Mouse (Mus musculus) CH12.LX (cell line): ENCODE data around the gene Akap5.

Experiments
- MEF2A ChIP-seq: IDR thresholded peaks from 2 replicates; pipeline ENCODE4 v1.6.1; 2014; ENCODE audit warnings: low read depth, mild to moderate bottlenecking, inconsistent platforms, low read length, improper control_type of control experiment, borderline replicate concordance
- NRF1 ChIP-seq: IDR thresholded peaks from 2 replicates; pipeline ENCODE4 v1.6.1; 2014; ENCODE audit warnings: low read depth, mild to moderate bottlenecking, inconsistent platforms, low read length, improper control_type of control experiment, moderate library complexity
- POLR2A ChIP-seq: IDR thresholded peaks from 2 replicates; pipeline ENCODE4 v1.6.1; 2011; ENCODE audit warnings: low read depth, mild to moderate bottlenecking, improper control_type of control experiment, low read length
- USF1 ChIP-seq: IDR thresholded peaks from 2 replicates; pipeline ENCODE4 v1.6.1; 2014; ENCODE audit warnings: low read depth, mild to moderate bottlenecking, inconsistent platforms, low read length, improper control_type of control experiment

GRCm38 (mm10) chr12:76345759-76346455 is 21.2 kb downstream of the Akap5 start:
- TF ChIP-seq MEF2A (no peak), POLR2A (no peak), NRF1 (no peak), USF1 (no peak)
